Mouse (Mus musculus) CD4-positive naive resting alpha-beta T cell, adult 57 days (primary cell): ENCODE measurements around the gene Olfr1315-ps1. TPM values are rescaled to one million over a fixed set of nuclear protein-coding genes. Genes with fewer than 3 reads are reported as not detected.

ENCODE experiments used
- total RNA-seq: library from RNA; stranded (reverse); gene quantifications from one replicate; pipeline ENCODE4 v1.2.4, GENCODE M21; 2023

Olfr1315-ps1 gene
- total RNA-seq, result not detected

GRCm38 (mm10) chr2:112115340-112115739, at the start of gene Olfr1315-ps1:
TSS of gene Olfr1315-ps1 (minus strand) at chr2:112115440.

DNA sequence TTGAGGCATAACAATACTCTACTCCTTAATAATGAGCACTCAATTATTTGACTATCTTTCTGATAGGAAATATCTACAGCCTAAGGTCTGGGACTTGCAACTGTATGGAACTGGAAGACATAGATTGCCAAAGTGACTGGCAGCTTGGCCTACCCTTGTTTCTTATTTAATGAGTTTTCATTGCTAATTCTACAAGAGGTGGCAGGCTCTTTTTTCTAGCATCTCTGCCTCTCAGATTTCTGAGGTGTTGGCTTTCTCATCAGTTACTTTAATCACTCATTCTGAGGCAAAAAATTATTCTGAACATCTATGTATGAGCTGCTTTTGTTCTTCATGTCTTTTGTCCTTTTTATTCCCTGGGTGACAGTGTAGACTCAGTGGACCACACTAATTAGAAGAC, 38.7 kb upstream of the Olfr1315-ps1 start, which contains the start of gene Olfr1318:
Gene Olfr1318 (plus strand): TSS at position 301 of the 400 bp plus-strand sequence.

DNA sequence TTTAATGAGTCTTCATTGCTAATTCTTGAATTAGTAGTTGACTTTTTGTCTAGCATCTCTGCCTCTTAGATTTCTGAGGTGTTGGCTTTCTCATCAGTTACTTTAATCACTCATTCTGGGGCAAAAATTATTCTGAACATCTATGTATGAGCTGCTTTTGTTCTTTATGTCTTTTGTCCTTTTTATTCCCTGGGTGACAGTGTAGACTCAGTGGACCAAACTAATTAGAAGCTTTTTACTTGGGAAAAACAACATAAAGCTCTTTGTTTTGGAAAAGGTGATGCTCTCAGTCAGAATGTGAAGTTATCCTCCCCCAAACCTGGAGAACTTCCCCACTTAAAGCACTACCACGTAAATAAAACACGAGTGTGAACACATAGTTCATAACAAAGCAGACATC, 24.8 kb upstream of the Olfr1315-ps1 start, which contains the start of gene Olfr1317:
Gene Olfr1317 (plus strand): TSS at position 301 of the 400 bp plus-strand sequence.

DNA sequence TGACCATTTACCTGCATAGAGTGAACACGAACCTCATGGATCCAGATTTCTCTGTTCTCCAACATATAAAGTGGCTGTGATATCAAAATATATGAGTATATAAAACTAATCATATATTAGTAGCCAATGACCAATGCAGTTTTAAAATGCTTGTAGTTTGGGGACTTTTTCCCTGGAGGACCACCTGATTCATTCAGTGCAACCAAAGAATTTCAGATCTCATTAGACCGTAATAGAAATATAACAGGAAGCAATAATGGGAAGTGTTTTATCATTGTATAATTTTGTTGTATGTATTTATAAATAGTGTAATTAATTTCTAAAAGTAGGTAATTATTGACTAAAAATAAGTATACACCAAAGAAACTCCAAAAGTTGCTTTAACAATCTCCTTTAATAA, 19.6 kb upstream of the Olfr1315-ps1 start, which contains the start of gene Olfr1316:
Gene Olfr1316 (minus strand): TSS at position 101 of the 400 bp plus-strand sequence.

DNA sequence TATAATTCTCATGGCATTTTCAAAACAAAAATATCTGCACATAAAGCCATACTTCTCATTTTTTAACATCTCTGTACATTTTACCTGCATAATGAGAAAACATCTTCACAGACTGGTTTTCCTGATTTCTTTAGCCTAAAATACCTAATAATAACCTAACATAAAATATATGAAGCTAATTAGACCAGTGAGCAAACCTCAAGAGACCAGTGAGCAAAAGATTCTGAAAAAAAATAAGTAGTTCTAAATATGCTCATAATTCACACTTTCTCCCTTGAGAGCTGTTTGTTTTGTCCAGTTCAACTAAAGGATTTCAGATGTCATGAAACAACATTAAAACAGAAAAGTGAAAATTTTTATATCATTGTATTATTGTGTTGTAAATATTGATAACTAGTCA, 18.6 kb downstream of the Olfr1315-ps1 start, which contains the start of gene Olfr1314:
Gene Olfr1314 (minus strand): TSS at position 101 of the 400 bp plus-strand sequence.

DNA sequence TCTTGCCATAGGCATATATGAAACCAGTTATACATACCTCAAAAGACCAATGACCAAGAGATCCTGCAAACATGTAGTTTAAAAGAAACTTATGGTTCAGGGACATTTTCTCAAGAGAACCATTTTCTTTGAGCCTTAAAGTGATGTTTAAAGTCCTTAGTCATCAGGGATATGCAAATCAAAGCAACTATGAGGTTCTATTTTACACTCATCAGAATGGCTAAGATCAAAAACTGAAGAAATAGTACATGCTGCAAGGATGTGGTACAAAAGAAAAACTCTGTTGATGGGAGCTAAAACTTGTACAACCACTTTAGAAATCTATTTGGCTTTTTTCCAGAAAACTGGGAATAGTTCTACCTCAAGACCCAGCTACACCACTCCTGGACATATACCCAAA, 37.5 kb downstream of the Olfr1315-ps1 start, which contains the start of gene Olfr1313:
Gene Olfr1313 (minus strand): TSS at position 101 of the 400 bp plus-strand sequence.

Other genes starting within 250 kb of the Olfr1315-ps1 start
- gene Olfr1305, start 238.3 kb downstream of the Olfr1315-ps1 start, total RNA-seq, result not detected
- not detected for gene Olfr1306, start 199.2 kb downstream of the Olfr1315-ps1 start, total RNA-seq
- gene Olfr1307, start 166.0 kb downstream of the Olfr1315-ps1 start, total RNA-seq, result 0.12 TPM
- gene Olfr1308, start 150.5 kb downstream of the Olfr1315-ps1 start, total RNA-seq, result not detected
- gene Olfr1309, start 125.2 kb downstream of the Olfr1315-ps1 start, total RNA-seq, result not detected
- not detected for gene Olfr1310, start 102.7 kb downstream of the Olfr1315-ps1 start, total RNA-seq
- not detected for gene Olfr1311, start 91.0 kb downstream of the Olfr1315-ps1 start, total RNA-seq
- not detected for gene Olfr1312, start 65.2 kb downstream of the Olfr1315-ps1 start, total RNA-seq
- gene Olfr1313, start 37.6 kb downstream of the Olfr1315-ps1 start, total RNA-seq, result not detected
- gene Olfr1314, start 18.7 kb downstream of the Olfr1315-ps1 start, total RNA-seq, result not detected
- gene Olfr1316, start 19.5 kb upstream of the Olfr1315-ps1 start, total RNA-seq, result not detected
- not detected for gene Olfr1317, start 24.9 kb upstream of the Olfr1315-ps1 start, total RNA-seq
- gene Olfr1318, start 38.8 kb upstream of the Olfr1315-ps1 start, total RNA-seq, result not detected
- 58.1 TPM for gene Lpcat4, start 124.0 kb upstream of the Olfr1315-ps1 start, total RNA-seq
- gene Nutm1, start 143.9 kb upstream of the Olfr1315-ps1 start, total RNA-seq, result not detected
- 74.2 TPM for gene Nop10, start 146.5 kb upstream of the Olfr1315-ps1 start, total RNA-seq
- gene Slc12a6, start 150.4 kb upstream of the Olfr1315-ps1 start, total RNA-seq, result 119 TPM
- not detected for gene Gm21985, start 150.9 kb upstream of the Olfr1315-ps1 start, total RNA-seq